In the genomic region with DNA sequence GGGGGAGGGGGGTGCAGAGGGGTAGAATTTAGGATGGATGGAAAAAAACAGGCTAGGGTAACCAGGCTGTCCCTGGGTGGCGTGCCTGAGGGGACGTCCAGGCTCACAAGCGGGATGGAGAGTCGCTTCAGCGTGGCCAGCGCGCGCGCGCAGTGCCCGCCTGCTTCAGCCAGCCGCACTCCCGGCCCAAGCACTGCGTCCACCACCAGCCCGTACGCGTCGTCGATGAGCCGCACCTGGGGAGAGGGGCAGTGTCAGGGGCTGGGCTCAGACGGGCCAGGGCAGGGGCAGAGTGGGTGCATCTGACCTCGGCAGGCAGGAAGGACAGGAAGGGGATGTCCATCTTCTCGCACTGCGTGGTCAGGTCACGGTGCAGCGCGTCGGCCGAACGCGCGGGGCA, we compare ENCODE assay signal across 8 mouse cellular contexts. TPM values are rescaled to one million over a fixed set of nuclear protein-coding genes. Genes with fewer than 3 reads are reported as not detected.
DNase-seq lines count a peak whose midpoint lies in the region; ATAC-seq and TF ChIP-seq lines count a peak whose summit lies in the region.

No protein-coding gene starts in this region.

- DNase-seq in adrenal gland, postnatal 14 days = peak; percentile 42
- no peak for DNase-seq in adrenal gland, adult 8-10 months
- DNase-seq in lung, postnatal 14 days = no peak
- DNase-seq in thymus, adult 2 months = no peak
- DNase-seq in embryo, embryonic 10 days (ENCODE audit: low spot score) = no peak

- peak overlapping the region; percentile 34 for H3K4me3 ChIP-seq in lung, embryonic 16.5 days (ENCODE audit: low read length)
- peak overlapping the region; percentile 30 for H3K4me3 ChIP-seq in limb, embryonic 12.5 days (replicated peaks)
- peak overlapping the region; percentile 16 for H3K4me3 ChIP-seq in stomach, embryonic 14.5 days (ENCODE audit: low read depth, low read length)
- no peak overlapping the region for H3K4me3 ChIP-seq in thymus, adult 2 months (ENCODE audit: control insufficient read depth, insufficient read depth, low read length)

- peak overlapping the region; percentile 43 for H3K4me2 ChIP-seq in lung, embryonic 16.5 days (ENCODE audit: low read depth, low read length)
- peak overlapping the region; percentile 50 for H3K4me2 ChIP-seq in limb, embryonic 12.5 days
- peak overlapping the region; percentile 34 for H3K4me2 ChIP-seq in stomach, embryonic 14.5 days (replicated peaks; ENCODE audit: low read depth, low read length)

- peaks cover 69% of the 10 kb centered on the region for H3K27me3 ChIP-seq in lung, embryonic 16.5 days (ENCODE audit: control insufficient read depth, insufficient read depth, low read depth, low read length)
- H3K27me3 ChIP-seq in limb, embryonic 12.5 days = peaks cover 88% of the 10 kb centered on the region
- H3K27me3 ChIP-seq in stomach, embryonic 14.5 days (ENCODE audit: control insufficient read depth, insufficient read depth, low read length) = peaks cover 58% of the 10 kb centered on the region
- H3K27me3 ChIP-seq in thymus, adult 2 months (ENCODE audit: control insufficient read depth, insufficient read depth, low read length) = peaks cover 25% of the 10 kb centered on the region

- H3K27ac ChIP-seq in lung, embryonic 16.5 days (ENCODE audit: low read length) = no peak overlapping the region
- H3K27ac ChIP-seq in limb, embryonic 12.5 days = no peak overlapping the region
- no peak overlapping the region for H3K27ac ChIP-seq in stomach, embryonic 14.5 days (ENCODE audit: low read length)
- no peak overlapping the region for H3K27ac ChIP-seq in thymus, adult 2 months (ENCODE audit: control insufficient read depth, insufficient read depth, low read length)

- H3K9ac ChIP-seq in lung, embryonic 16.5 days (ENCODE audit: low read length) = no peak overlapping the region
- no peak overlapping the region; the same call in 1 of the 2 replicates for H3K9ac ChIP-seq in limb, embryonic 12.5 days (replicated peaks)
- no peak overlapping the region for H3K9ac ChIP-seq in stomach, embryonic 14.5 days (replicated peaks; ENCODE audit: low read depth, low read length)

- no peak for TF ChIP-seq CTCF in thymus, adult 2 months (IDR thresholded peaks at IDR 0.05; ENCODE audit: borderline replicate concordance, control insufficient read depth, extremely low read depth, insufficient read depth, low read length, poor library complexity)

- no peak for ATAC-seq in lung, embryonic 16.5 days (ENCODE audit: low read depth)
- no peak for ATAC-seq in limb, embryonic 12.5 days (ENCODE audit: insufficient number of reproducible peaks, insufficient read depth, low FRiP score, low TSS enrichment, low read depth)
- no peak for ATAC-seq in stomach, embryonic 14.5 days (ENCODE audit: insufficient number of reproducible peaks, insufficient read depth, low FRiP score, low read depth)

- WGBS in lung, embryonic 16.5 days = 3% methylated on average over 32 of the region's 32 CpGs
- WGBS in limb, embryonic 12.5 days = 4% methylated on average over 32 of the region's 32 CpGs
- 5% methylated on average over 32 of the region's 32 CpGs for WGBS in stomach, embryonic 14.5 days
- WGBS in thymus, adult 2 months = 11% methylated on average over 32 of the region's 32 CpGs

- no peaks in the 10 kb centered on the region for H3K9me3 ChIP-seq in lung, embryonic 16.5 days (ENCODE audit: control insufficient read depth, low read length)
- H3K9me3 ChIP-seq in limb, embryonic 12.5 days = no peaks in the 10 kb centered on the region
- H3K9me3 ChIP-seq in stomach, embryonic 14.5 days (ENCODE audit: control insufficient read depth, low read depth, low read length) = no peaks in the 10 kb centered on the region

- no peak for TF ChIP-seq POLR2A in thymus, adult 2 months (IDR thresholded peaks at IDR 0.05; ENCODE audit: control insufficient read depth, extremely low read depth, insufficient read depth, low read length, poor library complexity)

- H3K36me3 ChIP-seq in lung, embryonic 16.5 days (ENCODE audit: control insufficient read depth, insufficient read depth, low read length) = no peaks in the 10 kb centered on the region
- peaks cover 19% of the 10 kb centered on the region for H3K36me3 ChIP-seq in limb, embryonic 12.5 days
- H3K36me3 ChIP-seq in stomach, embryonic 14.5 days (ENCODE audit: control insufficient read depth, insufficient read depth, low read length) = peaks cover 7% of the 10 kb centered on the region; the same call in 1 of the 2 replicates
- no peaks in the 10 kb centered on the region for H3K36me3 ChIP-seq in thymus, adult 2 months (ENCODE audit: control insufficient read depth, insufficient read depth, low read length)

- H3K4me1 ChIP-seq in lung, embryonic 16.5 days (replicated peaks; ENCODE audit: control insufficient read depth, insufficient read depth, low read length) = peaks cover 13% of the 10 kb centered on the region
- peaks cover 37% of the 10 kb centered on the region for H3K4me1 ChIP-seq in limb, embryonic 12.5 days (replicated peaks)
- H3K4me1 ChIP-seq in stomach, embryonic 14.5 days (ENCODE audit: control insufficient read depth, insufficient read depth, low read length) = peaks cover 15% of the 10 kb centered on the region
- peaks cover 13% of the 10 kb centered on the region for H3K4me1 ChIP-seq in thymus, adult 2 months (replicated peaks; ENCODE audit: control insufficient read depth, insufficient read depth, low read length)

RNA-seq across cellular contexts. Expression of gene Cilp2, which starts 1.4 kb away (rescaled TPM):
- total RNA-seq in adrenal gland, postnatal 14 days (2021) = 0.07 and 0.15 TPM in 2 replicates
- total RNA-seq in adrenal gland, adult 8-10 months (2022) = under 1 TPM in 2 of 4 experiments, not detected in 2; 0.06 to 0.08 TPM
- polyA plus RNA-seq in lung, embryonic 16.5 days (2015; fragmentation: Nextera tagmentation; extraction: Ambion mirVana) = 0.26 and 0.30 TPM in 2 replicates
- 0.78 and 0.79 TPM in 2 replicates for polyA plus RNA-seq in limb, embryonic 12.5 days (2016; fragmentation: Nextera tagmentation; extraction: Ambion mirVana)
- 0.42 and 0.64 TPM in 2 replicates for polyA plus RNA-seq in stomach, embryonic 14.5 days (2014; fragmentation: Nextera tagmentation; extraction: Ambion mirVana)
- 0.75 and 2.2 TPM in 2 replicates for polyA plus RNA-seq in thymus, adult 2 months (2012; rRNA removed)

RNA-seq across cellular contexts. Expression of gene Tssk6, which starts 13.1 kb away (rescaled TPM):
- total RNA-seq in adrenal gland, postnatal 14 days (2021) = 0.83 and 0.85 TPM in 2 replicates
- total RNA-seq in adrenal gland, adult 8-10 months (2022) = under 1 TPM; 0.34 to 0.59 (median 0.38) TPM
- 2.0 and 2.7 TPM in 2 replicates for polyA plus RNA-seq in lung, embryonic 16.5 days (2015; fragmentation: Nextera tagmentation; extraction: Ambion mirVana)
- polyA plus RNA-seq in limb, embryonic 12.5 days (2016; fragmentation: Nextera tagmentation; extraction: Ambion mirVana) = 6.2 and 7.3 TPM in 2 replicates
- 3.4 and 3.9 TPM in 2 replicates for polyA plus RNA-seq in stomach, embryonic 14.5 days (2014; fragmentation: Nextera tagmentation; extraction: Ambion mirVana)
- 1.3 and 1.8 TPM in 2 replicates for polyA plus RNA-seq in thymus, adult 2 months (2012; rRNA removed)

RNA-seq across cellular contexts. Expression of gene Ndufa13, which starts 13.5 kb away (rescaled TPM):
- total RNA-seq in adrenal gland, postnatal 14 days (2021) = 239 and 250 TPM in 2 replicates
- 100 to 1,000 TPM; 102 to 174 (median 123) TPM for total RNA-seq in adrenal gland, adult 8-10 months (2022)
- polyA plus RNA-seq in lung, embryonic 16.5 days (2015; fragmentation: Nextera tagmentation; extraction: Ambion mirVana) = 176 and 179 TPM in 2 replicates
- polyA plus RNA-seq in limb, embryonic 12.5 days (2016; fragmentation: Nextera tagmentation; extraction: Ambion mirVana) = 171 and 172 TPM in 2 replicates
- polyA plus RNA-seq in stomach, embryonic 14.5 days (2014; fragmentation: Nextera tagmentation; extraction: Ambion mirVana) = 190 and 202 TPM in 2 replicates
- 120 and 150 TPM in 2 replicates for polyA plus RNA-seq in thymus, adult 2 months (2012; rRNA removed)

RNA-seq across cellular contexts. Expression of gene Yjefn3, which starts 13.6 kb away (rescaled TPM):
- 5.7 and 6.7 TPM in 2 replicates for total RNA-seq in adrenal gland, postnatal 14 days (2021)
- total RNA-seq in adrenal gland, adult 8-10 months (2022) = 1 to 10 TPM in 1 of 4 experiments, under 1 TPM in 1, not detected in 2; 0.38 to 1.3 TPM
- 4.0 and 4.1 TPM in 2 replicates for polyA plus RNA-seq in lung, embryonic 16.5 days (2015; fragmentation: Nextera tagmentation; extraction: Ambion mirVana)
- 6.0 and 7.4 TPM in 2 replicates for polyA plus RNA-seq in limb, embryonic 12.5 days (2016; fragmentation: Nextera tagmentation; extraction: Ambion mirVana)
- polyA plus RNA-seq in stomach, embryonic 14.5 days (2014; fragmentation: Nextera tagmentation; extraction: Ambion mirVana) = 3.7 and 4.9 TPM in 2 replicates
- 8.0 and 11.7 TPM in 2 replicates for polyA plus RNA-seq in thymus, adult 2 months (2012; rRNA removed)

RNA-seq across cellular contexts. Expression of gene Pbx4, which starts 56.6 kb away (rescaled TPM):
- total RNA-seq in adrenal gland, postnatal 14 days (2021) = 1.3 and 1.8 TPM in 2 replicates
- total RNA-seq in adrenal gland, adult 8-10 months (2022) = 1 to 10 TPM; 1.7 to 3.7 (median 2.7) TPM
- 13.4 and 17.1 TPM in 2 replicates for polyA plus RNA-seq in lung, embryonic 16.5 days (2015; fragmentation: Nextera tagmentation; extraction: Ambion mirVana)
- polyA plus RNA-seq in limb, embryonic 12.5 days (2016; fragmentation: Nextera tagmentation; extraction: Ambion mirVana) = 7.5 and 10.0 TPM in 2 replicates
- 5.9 and 8.8 TPM in 2 replicates for polyA plus RNA-seq in stomach, embryonic 14.5 days (2014; fragmentation: Nextera tagmentation; extraction: Ambion mirVana)
- 29.0 and 34.2 TPM in 2 replicates for polyA plus RNA-seq in thymus, adult 2 months (2012; rRNA removed)
